Mouse (Mus musculus) embryonic facial prominence, embryonic 10.5 days (tissue): ENCODE data around the gene Rabl3. TPM values are rescaled to one million over a fixed set of nuclear protein-coding genes. Genes with fewer than 3 reads are reported as not detected.
A peak's percentile ranks its signal among the peaks of the same experiment; 100 is the strongest.

Experiments
- DNase-seq: peaks from one replicate; pipeline ENCODE4 v3.0.0-alpha.2; 2017; ENCODE audit warnings: low spot score
- H3K27ac ChIP-seq: fragments of 300-500 bp; sonication (generic); replicated peaks from 2 replicates; pipeline ENCODE4 v1.5.1; 2016; ENCODE audit warnings: mild to moderate bottlenecking
- H3K27me3 ChIP-seq: fragments of 300-500 bp; sonication (generic); replicated peaks from 2 replicates; pipeline ENCODE4 v1.6.1; 2016; ENCODE audit warnings: low read depth, mild to moderate bottlenecking; ENCODE audit not compliant: poor library complexity, severe bottlenecking
- H3K36me3 ChIP-seq: fragments of 300-500 bp; sonication (generic); replicated peaks from 2 replicates; pipeline ENCODE4 v1.6.1; 2016; ENCODE audit warnings: mild to moderate bottlenecking, moderate library complexity
- H3K4me1 ChIP-seq: fragments of 300-500 bp; sonication (generic); 2 replicates; pipeline ENCODE4 v1.6.1; 2016
- H3K4me3 ChIP-seq: fragments of 300-500 bp; sonication (generic); 2 replicates; pipeline ENCODE4 v1.5.1; 2016; ENCODE audit warnings: mild to moderate bottlenecking, moderate library complexity
- H3K9me3 ChIP-seq: fragments of 300-500 bp; sonication (generic); 2 replicates; pipeline ENCODE4 v1.6.1; 2016; ENCODE audit warnings: mild to moderate bottlenecking
- WGBS: fragments of 180-500 bp; shearing (Covaris S2); methylation state at CpG from one replicate; pipeline ENCODE4 v1.1.7; 2016; 5-methylcytosine and 5-hydroxymethylcytosine counted together
- polyA plus RNA-seq: library from polyadenylated mRNA; unstranded; fragments of >200 nt; fragmentation: Nextera tagmentation; extraction: Ambion mirVana; gene quantifications from 2 replicates; pipeline ENCODE4 v1.2.1, GENCODE M21; 2016

The Rabl3 gene
- polyA plus RNA-seq, 1 experiment from 2014 or later = 34.5 TPM

GRCm38 (mm10) chr16:37522100-37522697 lies 17.5 kb upstream of the Rabl3 start:
- H3K27ac ChIP-seq = no peak overlapping the region
- no peak for DNase-seq
- WGBS = 93% methylated on average over 7 of the region's 7 CpGs
- no peaks in the 10 kb centered on the region for H3K27me3 ChIP-seq
- H3K4me3 ChIP-seq = no peak overlapping the region
- peaks cover 93% of the 10 kb centered on the region for H3K36me3 ChIP-seq
- H3K9me3 ChIP-seq = peaks cover 7% of the 10 kb centered on the region
- H3K4me1 ChIP-seq = no peaks in the 10 kb centered on the region

- peaks cover 69% of the 10 kb centered on the region for H3K36me3 ChIP-seq
These were observed 14.6 kb upstream of the Rabl3 start for GRCm38 (mm10) chr16:37525121-37525520.

GRCm38 (mm10) chr16:37526688-37527223 lies 12.9 kb upstream of the Rabl3 start:
- DNase-seq = no peak
- WGBS = 91% methylated on average over 3 of the region's 3 CpGs
- H3K36me3 ChIP-seq = peaks cover 68% of the 10 kb centered on the region

More at GRCm38 (mm10) chr16:37525121-37525520, 14.6 kb upstream of the Rabl3 start:
- DNase-seq = no peak
- H3K4me3 ChIP-seq = no peak overlapping the region
- WGBS = 91% methylated on average over 2 of the region's 2 CpGs
- H3K27ac ChIP-seq = no peak overlapping the region
- H3K4me1 ChIP-seq = peaks cover 6% of the 10 kb centered on the region
- peaks cover 7% of the 10 kb centered on the region for H3K9me3 ChIP-seq
- H3K27me3 ChIP-seq = no peaks in the 10 kb centered on the region

GRCm38 (mm10) chr16:37530170-37530569 lies 9.5 kb upstream of the Rabl3 start:
- DNase-seq = peak; percentile 10
- Histone ChIP-seq H3K9me3 (no peaks in the 10 kb centered on the region), H3K36me3 (peaks cover 66% of the 10 kb centered on the region), H3K4me3 (no peak overlapping the region), H3K27me3 (no peaks in the 10 kb centered on the region), H3K4me1 (peaks cover 12% of the 10 kb centered on the region), H3K27ac (no peak overlapping the region)
- WGBS = 75% methylated on average over 6 of the region's 6 CpGs

More at GRCm38 (mm10) chr16:37526688-37527223, 12.9 kb upstream of the Rabl3 start:
- peaks cover 7% of the 10 kb centered on the region for H3K9me3 ChIP-seq
- peaks cover 12% of the 10 kb centered on the region for H3K4me1 ChIP-seq
- H3K27me3 ChIP-seq = no peaks in the 10 kb centered on the region
- H3K4me3 ChIP-seq = no peak overlapping the region
- H3K27ac ChIP-seq = no peak overlapping the region

- Histone ChIP-seq H3K27me3 (no peaks in the 10 kb centered on the region), H3K4me3 (no peak overlapping the region), H3K9me3 (no peaks in the 10 kb centered on the region), H3K36me3 (peaks cover 57% of the 10 kb centered on the region), H3K27ac (no peak overlapping the region), H3K4me1 (peaks cover 12% of the 10 kb centered on the region)
- 93% methylated on average over 1 of the region's 1 CpGs for WGBS
- DNase-seq = no peak
These were observed 7.6 kb upstream of the Rabl3 start for GRCm38 (mm10) chr16:37532046-37532445.

- H3K36me3 ChIP-seq = peaks cover 60% of the 10 kb centered on the region
- H3K27me3 ChIP-seq = no peaks in the 10 kb centered on the region
- no peak overlapping the region for H3K27ac ChIP-seq
- peaks cover 18% of the 10 kb centered on the region for H3K4me1 ChIP-seq
- H3K4me3 ChIP-seq = no peak overlapping the region
- H3K9me3 ChIP-seq = no peaks in the 10 kb centered on the region
- 88% methylated on average over 8 of the region's 8 CpGs for WGBS
- DNase-seq = no peak
These were observed 6.2 kb upstream of the Rabl3 start for GRCm38 (mm10) chr16:37533369-37534068.

GRCm38 (mm10) chr16:37539240-37539610 lies 460 bp upstream of the Rabl3 start:
- no peak for DNase-seq
- Histone ChIP-seq H3K4me1 (peaks cover 19% of the 10 kb centered on the region), H3K9me3 (no peaks in the 10 kb centered on the region), H3K4me3 (peak overlapping the region; percentile 93), H3K36me3 (peaks cover 37% of the 10 kb centered on the region), H3K27me3 (no peaks in the 10 kb centered on the region), H3K27ac (peak overlapping the region; percentile 99)
- under 1% methylated on average over 22 of the region's 22 CpGs for WGBS

GRCm38 (mm10) chr16:37540776-37541175 lies 1.1 kb downstream of the Rabl3 start:
- Histone ChIP-seq H3K27me3 (no peaks in the 10 kb centered on the region), H3K4me3 (peak overlapping the region; percentile 93), H3K27ac (peak overlapping the region; percentile 99), H3K9me3 (no peaks in the 10 kb centered on the region), H3K36me3 (peaks cover 24% of the 10 kb centered on the region), H3K4me1 (peaks cover 19% of the 10 kb centered on the region)
- WGBS = 91% methylated on average over 6 of the region's 6 CpGs
- no peak for DNase-seq

GRCm38 (mm10) chr16:37546312-37546711 lies 6.6 kb downstream of the Rabl3 start:
- no peak for DNase-seq
- WGBS = 83% methylated on average over 5 of the region's 5 CpGs
- no peak overlapping the region for H3K27ac ChIP-seq
- no peaks in the 10 kb centered on the region for H3K27me3 ChIP-seq
- no peak overlapping the region for H3K4me3 ChIP-seq
- no peaks in the 10 kb centered on the region for H3K4me1 ChIP-seq
- H3K9me3 ChIP-seq = no peaks in the 10 kb centered on the region
- H3K36me3 ChIP-seq = peaks cover 18% of the 10 kb centered on the region

DNA sequence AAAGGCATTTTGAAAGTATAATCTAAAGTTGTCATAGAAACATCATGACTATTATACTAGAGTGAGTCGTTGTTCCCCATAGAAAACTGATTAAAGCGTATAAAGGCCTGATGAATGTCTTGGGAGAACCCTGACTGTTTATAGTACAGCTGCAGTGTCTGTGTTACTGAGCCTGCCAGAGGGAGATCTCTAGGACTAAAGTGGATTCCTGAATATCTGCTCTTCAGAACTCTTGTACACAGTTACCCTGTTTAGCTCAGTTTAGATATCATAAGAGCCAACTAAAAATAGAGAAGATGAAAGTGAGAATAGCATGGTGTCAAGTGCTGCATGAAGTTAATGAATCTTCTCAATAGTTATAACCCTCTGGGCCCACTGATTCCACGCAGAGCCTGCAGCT lies 10.6 kb downstream of the Rabl3 start:
- Histone ChIP-seq H3K36me3 (no peaks in the 10 kb centered on the region), H3K4me1 (no peaks in the 10 kb centered on the region), H3K27ac (no peak overlapping the region), H3K9me3 (no peaks in the 10 kb centered on the region), H3K4me3 (no peak overlapping the region), H3K27me3 (no peaks in the 10 kb centered on the region)
- DNase-seq = no peak
- WGBS = 91% methylated on average over 3 of the region's 3 CpGs

DNA sequence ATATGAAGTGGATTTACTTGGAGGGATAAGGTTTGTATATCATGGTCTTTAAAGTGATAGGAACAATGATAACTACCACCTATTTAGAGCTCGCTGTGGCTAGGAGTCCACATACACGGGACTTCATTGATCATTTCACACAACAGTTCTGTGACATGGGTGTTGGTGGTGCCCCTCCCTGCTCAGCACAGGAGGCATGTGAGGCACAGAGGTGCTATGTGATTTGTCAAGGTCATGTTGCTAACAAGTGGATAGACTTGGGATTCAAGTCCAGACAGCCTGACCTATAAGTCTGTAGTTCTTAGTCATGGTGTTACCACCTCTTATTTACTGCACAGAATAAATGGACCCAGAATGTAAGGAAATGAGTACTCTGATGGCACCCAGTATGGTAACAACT lies 11.3 kb downstream of the Rabl3 start:
- DNase-seq = no peak
- Histone ChIP-seq H3K4me3 (no peak overlapping the region), H3K27ac (no peak overlapping the region), H3K9me3 (no peaks in the 10 kb centered on the region), H3K4me1 (no peaks in the 10 kb centered on the region), H3K36me3 (no peaks in the 10 kb centered on the region), H3K27me3 (no peaks in the 10 kb centered on the region)
- 92% methylated on average over 2 of the region's 2 CpGs for WGBS

DNA sequence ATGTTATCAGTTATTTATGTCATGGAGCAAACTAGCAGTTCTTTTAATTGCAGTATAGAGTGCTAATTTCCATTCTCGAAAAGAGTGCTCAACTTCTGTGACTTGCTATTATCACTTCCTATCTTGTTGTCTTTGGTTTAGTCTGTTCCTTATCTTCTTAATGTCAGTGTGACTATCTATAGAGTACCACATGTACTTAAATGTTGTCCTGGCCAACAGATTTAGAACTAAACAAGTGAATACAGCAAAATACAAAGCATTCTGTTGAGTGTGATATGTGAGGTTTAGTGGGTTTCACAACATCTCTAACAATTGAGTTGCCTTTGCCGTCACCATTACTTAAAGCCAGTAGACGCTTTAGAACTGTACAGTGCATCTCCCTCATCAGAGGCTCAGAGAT lies 13.1 kb downstream of the Rabl3 start:
- H3K4me1 ChIP-seq = no peaks in the 10 kb centered on the region
- no peaks in the 10 kb centered on the region for H3K9me3 ChIP-seq
- H3K4me3 ChIP-seq = no peak overlapping the region
- peaks cover 14% of the 10 kb centered on the region for H3K36me3 ChIP-seq
- no peak for DNase-seq
- H3K27ac ChIP-seq = no peak overlapping the region
- no peaks in the 10 kb centered on the region for H3K27me3 ChIP-seq
- WGBS = 93% methylated on average over 3 of the region's 3 CpGs

GRCm38 (mm10) chr16:37562414-37562813 lies 22.7 kb downstream of the Rabl3 start:
- H3K9me3 ChIP-seq = no peaks in the 10 kb centered on the region
- no peak for DNase-seq
- no peaks in the 10 kb centered on the region for H3K27me3 ChIP-seq
- H3K27ac ChIP-seq = no peak overlapping the region
- H3K4me3 ChIP-seq = no peak overlapping the region
- H3K36me3 ChIP-seq = peaks cover 32% of the 10 kb centered on the region
- WGBS = 82% methylated on average over 6 of the region's 6 CpGs
- H3K4me1 ChIP-seq = 0 out of 2 replicates have a peak, but pooled peaks cover 2% of the 10 kb centered on the region
